Mouse (Mus musculus): Measurements from ENCODE around the gene Snx18.

The Snx18 gene

DNA sequence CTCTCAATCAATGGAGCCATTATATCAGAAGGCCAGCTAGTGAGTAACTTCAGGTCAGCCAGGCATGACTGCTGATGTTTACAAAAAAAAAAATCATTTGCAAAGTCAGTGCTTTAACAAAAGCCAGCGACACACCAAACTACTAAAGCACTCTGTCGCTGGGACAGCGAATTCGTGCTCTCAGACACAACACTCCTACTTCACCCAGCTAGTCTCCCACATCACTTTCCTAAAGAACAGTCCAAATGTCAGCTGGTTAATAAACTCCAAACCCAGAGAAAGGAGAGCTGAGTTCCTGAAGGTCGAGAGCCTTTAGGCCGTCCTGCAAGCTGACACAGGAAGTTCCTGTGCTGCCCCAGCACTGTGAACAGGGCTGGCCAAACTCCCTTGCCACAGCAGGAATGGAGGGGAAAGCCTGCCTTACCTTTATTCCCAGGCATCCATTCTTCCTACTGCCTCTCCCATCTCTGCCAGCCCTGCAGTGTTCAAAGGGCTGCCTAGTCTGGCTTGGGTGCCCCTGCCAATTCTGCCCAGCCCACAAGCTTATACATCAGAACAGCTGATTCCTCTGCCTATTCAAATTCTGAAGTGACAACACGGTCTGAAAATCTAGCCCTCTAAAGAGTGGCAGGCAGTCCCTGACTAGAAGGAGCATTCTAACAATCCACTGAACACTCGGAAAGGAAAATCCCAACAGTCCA is 2.2 kb downstream of the Snx18 start:
- no peak for DNase-seq (ENCODE audit: low read depth, low spot score)

DNA sequence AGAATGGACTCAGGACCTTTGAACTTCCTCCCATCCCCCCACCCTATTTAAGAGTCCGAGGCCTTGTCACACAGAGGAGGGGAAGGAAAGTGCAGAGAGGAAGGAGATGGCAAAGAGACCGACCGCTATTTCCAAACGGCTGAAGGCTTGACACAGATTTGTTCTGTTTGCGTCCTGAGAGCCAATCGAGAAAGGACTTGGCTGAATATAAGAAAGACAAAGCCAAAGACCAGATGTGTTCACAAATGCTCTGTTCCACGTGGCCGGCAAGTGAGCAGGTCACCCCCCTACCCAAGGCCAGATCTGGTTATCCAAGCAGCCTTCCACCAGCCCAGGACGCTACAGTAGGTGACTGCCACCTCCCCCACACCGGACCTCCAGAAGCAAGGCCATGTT is 2.8 kb downstream of the Snx18 start:
- no peak for DNase-seq (ENCODE audit: low read depth, low spot score)

DNA sequence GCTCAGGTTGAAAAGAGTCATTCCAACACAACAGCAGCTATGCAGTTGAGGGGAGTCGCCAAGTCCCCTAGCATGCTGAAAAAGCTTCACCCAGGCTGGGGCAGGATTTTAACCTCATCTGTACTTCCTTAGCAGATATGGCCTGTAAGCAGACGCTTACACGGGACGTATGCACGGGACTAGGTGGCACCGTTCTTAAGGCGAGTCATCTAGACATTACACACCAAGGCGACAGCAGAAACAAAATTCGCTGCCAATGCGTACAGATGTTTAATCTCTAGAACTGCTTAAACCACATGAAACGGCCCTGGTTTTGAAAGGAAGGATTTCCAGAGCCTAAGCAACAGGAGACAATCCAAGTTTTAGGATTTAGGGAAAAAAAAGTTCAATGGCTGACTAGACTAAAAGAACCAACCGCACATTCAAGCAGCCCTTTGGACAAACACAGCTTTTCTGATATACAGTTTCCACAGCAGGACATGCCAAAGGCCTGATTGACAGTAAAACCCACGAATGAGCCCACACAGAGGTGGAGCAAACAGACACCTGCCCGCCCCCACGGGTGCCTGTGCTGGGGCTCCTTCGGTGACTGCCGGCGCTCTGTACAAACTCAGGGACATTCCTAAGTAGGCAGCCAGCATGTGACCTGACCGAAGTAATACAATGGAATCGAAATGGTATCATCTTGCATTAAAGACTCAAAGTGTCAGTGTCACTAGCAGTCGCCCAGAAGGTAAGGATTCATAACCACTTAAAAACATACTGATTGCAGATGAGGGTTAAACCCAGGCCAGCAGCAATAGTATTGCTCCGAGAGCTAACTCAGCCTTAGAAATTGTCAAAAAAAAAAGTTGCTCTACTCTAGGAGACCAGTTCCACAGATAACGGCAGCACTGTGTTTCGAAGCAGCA is 3.5 kb downstream of the Snx18 start:
- peak; percentile 84 for DNase-seq (ENCODE audit: low read depth, low spot score)

DNA sequence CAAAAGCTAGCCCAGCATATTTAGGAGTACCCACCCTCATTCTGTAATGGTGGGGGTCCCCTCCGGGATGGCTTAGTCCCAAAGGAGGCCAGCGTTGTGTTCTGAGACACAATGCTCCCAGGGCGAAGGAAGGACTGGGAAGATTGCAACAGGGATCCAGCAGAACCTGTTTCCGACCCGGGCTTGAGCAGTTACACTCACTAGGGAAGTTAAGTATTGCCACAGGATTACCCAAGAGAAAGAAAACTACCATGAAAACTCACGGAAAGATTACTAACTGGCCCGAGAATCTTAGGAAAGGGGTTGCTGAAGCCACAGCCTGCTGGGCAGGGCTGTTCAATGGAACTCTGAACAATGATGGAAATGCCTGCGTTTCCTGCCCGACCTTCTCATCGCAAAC is 4.5 kb downstream of the Snx18 start:
- DNase-seq (ENCODE audit: low read depth, low spot score): no peak

DNA sequence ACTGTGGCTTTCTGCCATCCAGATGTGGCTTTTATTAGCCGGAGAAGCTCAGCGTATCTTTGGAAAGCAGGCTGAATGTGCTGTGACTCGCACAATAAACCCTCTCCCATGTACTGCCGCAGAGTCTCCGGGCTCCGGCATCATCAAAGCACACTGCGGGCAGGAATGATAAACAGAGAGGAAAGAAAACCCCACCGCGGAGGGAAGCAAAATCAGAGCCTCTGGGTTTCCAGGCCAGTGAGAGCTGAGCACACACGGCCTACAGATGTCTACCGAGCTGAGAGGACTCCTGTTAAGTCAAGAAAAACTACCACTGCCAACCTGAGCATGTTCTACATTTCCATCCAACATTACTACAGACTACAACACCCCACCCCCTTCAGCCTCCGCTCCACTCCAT is 5.0 kb downstream of the Snx18 start:
- DNase-seq (ENCODE audit: low read depth, low spot score): no peak

DNA sequence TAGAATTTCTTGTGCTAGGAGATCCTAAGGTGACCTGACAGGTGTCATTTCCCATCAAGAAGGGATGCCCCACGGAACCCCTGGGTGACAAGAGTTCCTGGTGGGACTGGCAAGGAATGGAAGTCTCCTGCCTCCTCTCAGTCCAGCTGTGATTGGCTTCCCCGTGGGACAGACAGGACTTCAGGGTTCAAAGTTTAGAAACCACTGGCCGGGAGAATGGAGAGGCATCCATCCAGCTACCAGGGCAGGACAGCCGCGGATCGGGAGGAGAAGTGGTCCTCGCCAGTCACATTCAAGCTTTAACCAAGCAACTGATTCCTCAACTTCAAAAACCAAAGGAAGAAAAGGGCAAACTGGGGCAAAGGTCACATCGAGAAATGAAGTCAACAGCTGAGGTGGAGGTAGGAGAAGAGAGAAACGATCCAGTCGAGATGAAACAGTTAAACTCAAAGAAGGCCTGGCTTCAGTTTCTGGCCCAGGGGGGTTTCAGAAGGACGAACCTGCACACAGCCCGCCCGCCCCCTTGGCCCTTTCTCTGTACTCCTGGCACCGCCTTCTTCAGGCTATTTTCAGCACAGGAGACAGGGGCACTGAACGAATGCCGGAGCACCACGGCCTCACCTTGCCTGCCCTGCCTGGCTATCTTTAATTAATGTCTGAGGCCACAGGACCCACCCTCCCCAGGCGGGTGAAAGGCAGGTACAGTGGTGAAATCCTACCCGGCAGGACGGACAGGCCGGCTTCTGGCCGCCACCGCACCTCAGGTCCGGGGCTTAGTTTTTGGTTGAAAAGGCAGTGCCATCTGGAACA is 6.0 kb downstream of the Snx18 start:
- no peak for DNase-seq (ENCODE audit: low read depth, low spot score)

DNA sequence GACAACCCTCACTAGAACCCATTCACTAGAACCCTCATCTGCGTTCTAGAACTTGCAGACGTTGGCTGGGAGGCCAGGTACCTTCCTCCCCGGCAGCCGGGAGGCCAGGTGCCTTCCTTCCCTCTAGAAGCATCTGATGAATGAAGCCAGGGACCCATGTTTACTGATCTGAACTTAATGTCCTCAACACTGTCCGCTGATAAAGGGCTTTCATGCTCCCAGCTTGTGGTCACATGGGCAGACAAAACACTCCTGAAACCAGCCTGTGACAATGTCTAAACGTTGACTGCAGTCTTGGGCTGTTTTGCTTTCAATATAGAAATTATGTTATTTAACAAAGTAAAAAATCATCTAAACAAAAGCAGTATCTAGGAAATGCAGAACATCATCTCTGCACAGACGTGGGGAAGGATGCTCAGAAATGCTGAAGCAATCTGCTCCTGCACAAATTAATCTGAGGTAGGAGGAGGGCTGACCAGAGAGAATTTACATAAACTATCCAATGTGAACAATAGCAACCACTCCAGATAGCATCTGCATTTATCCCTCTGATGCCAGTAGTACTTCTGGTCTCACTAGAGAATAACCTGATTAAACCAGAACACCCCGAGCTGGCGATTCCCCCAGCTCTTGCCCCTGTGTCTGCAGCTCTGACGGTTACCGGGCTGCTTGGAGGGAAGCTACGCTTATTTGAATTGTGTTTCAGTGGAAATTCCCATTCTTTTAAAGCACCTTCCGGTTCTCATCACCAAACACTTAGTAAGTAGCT is 7.4 kb downstream of the Snx18 start:
- no peak for DNase-seq (ENCODE audit: low read depth, low spot score)

DNA sequence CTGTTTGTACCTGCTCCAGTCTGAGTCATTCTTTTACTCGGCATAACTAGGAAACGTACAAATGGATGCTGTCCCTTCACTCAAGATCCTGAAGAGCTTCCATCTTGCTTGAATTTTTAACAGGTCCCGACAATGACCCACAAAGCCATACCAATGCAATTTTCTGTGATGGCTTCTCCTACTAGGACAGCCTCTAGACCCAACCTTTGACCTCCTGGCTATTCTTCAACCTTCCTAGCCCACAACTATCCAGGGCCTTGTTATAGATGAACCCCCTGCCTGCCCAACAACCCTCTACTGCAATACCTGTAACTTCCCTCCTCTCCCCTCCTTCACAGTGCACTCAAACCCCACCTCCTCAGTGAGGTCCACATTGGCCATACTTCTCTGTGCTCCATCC is 8.9 kb downstream of the Snx18 start:
- DNase-seq (ENCODE audit: low read depth, low spot score): no peak

DNA sequence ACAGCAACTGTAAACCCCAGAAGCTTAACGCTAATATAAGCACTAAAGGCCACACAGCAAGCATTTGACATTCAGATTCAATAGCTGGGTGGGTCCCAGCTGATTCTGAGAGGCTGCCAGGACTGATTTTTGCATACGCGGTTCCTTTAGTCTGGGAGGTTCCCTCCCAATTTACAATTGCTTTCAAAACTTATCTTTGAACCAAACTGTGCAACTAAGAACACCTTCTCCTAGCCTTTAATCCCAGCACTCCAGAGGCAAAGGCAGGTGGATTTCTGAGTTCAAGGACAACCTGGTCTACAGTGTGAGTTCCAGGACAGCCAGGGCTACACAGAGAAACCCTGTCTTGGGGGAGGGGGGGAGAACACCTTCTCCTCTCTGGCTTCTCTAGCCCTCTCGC is 10.5 kb downstream of the Snx18 start:
- peak; percentile 78 for DNase-seq (ENCODE audit: low read depth, low spot score)

DNA sequence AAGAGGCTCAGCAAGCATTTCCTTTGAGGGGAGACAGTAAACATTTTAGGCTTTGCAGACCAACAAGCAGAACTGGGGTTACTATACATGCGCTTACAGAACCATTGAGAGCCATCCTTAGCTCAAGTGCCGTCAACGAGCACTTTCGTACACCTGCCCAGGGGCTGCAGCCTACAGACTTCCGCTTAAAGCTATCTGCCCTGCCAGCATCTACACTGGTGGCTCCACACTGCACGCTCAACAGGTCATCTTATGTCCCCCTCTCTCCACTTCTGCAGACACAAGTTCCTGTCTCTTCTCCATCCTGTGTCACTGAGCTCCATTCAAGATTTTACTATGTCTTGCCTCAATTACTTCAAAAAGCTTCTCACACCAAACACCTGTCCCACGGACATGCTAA is 11.0 kb downstream of the Snx18 start:
- no peak for DNase-seq (ENCODE audit: low read depth, low spot score)

DNA sequence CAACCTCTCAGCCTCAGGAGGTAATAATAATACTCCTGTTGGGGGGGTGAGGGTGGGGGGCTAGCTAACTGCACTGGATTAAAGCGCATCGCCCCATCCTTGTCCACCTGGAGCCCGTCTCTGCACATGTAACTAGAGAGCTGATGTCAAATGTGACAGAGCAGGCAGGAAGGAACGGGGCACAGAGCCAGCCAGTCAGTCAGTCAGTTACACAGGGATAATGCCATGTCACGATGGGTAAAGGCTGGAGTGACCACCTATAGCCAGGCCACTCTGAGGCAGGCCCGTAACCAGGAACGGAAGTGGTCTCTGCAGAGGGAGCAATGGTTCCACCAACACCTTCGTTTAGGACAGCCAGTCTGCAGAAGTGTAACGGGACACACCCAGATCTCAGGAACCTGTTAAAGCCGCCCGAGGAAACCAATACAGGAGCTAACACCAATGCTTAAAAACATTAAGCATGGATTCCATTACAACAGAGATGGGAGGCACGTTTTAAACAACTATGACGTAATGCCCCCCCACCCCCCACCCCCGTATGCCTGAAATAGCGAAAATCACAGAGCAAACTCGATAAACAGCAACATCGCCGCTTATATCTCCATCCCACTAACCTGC is 11.5 kb downstream of the Snx18 start:
- peak; percentile 80 for DNase-seq (ENCODE audit: low read depth, low spot score)

DNA sequence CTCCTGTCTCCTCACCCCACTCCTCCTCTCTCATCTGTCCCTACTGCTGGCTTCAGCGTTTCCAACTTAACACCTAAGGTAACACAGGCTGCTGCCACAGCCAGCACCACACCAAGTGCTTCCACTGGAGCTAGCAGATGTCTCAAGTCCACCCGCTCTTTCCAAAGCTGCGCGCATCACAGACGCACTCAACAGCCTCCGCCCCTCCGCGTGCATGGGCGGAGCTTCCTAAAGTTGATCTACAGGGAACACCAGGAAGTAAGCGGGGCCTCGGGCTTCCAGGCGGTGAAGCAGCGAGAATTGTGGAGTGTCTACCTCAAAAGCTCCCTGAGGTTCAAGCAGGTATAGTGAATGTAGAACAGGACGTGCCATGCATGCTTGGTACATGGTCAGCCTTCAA is 12.2 kb downstream of the Snx18 start:
- DNase-seq (ENCODE audit: low read depth, low spot score): peak; percentile 96

DNA sequence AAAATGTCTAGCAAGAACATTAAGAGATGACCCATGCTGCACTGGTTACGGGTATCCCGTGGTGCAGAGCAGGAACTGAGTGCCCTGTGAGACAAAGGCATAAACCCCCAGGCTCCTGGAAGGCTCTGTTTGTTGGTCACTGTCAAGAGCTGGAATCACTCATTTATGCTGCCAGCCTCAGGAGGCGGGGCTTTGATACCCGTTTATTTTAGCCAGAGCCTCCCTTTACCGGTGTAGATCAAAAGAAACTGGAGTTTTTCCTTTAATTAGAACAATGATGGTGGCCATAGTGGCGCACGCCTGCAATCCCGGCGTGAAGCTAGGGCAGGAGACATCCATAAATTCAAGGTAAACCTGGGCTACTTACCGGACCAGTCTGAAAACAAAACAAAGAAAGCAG is 12.7 kb downstream of the Snx18 start:
- peak; percentile 47 for DNase-seq (ENCODE audit: low read depth, low spot score)

DNA sequence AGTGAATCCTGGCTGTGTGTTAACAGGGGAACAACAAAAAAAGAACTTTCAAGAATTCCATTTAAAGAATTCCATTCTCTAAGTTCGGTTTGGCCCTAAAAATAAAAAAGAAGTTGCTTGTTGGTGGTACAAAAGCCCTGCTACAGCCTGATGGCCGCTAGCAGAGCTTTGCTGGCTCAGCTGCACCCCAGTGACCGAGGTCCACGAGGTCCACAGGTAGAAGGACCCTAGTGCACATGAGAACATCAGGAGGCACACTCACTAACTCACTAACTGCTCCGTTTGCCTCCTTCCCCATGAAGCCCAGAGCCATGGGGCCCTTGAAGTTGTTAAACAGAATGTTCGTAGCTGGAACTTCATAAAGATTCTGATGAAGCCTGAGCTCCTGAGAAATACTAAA is 14.0 kb downstream of the Snx18 start:
- no peak for DNase-seq (ENCODE audit: low read depth, low spot score)

DNA sequence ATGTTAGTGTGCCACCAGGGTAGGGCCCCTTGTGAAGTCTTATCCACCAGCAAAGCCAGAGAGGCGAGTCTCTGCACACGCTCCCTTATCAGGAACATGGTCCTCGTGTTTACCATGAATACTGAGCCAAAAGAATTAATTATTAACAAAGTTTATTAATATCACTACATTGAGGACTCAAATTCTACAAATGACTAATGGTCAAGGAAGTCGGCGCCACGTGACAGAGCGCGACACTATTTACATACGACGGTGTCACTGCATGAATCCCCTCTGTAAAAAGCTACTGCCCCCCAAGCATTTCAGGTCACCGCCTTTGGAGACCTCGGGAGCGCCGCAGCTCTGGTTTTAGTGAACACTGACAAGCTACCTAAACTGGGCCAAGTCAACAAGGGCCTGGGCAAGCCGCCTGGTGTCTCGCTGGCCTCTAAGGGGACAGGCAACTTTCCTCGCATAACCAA is 15.5 kb downstream of the Snx18 start:
- DNase-seq (ENCODE audit: low read depth, low spot score): no peak

DNA sequence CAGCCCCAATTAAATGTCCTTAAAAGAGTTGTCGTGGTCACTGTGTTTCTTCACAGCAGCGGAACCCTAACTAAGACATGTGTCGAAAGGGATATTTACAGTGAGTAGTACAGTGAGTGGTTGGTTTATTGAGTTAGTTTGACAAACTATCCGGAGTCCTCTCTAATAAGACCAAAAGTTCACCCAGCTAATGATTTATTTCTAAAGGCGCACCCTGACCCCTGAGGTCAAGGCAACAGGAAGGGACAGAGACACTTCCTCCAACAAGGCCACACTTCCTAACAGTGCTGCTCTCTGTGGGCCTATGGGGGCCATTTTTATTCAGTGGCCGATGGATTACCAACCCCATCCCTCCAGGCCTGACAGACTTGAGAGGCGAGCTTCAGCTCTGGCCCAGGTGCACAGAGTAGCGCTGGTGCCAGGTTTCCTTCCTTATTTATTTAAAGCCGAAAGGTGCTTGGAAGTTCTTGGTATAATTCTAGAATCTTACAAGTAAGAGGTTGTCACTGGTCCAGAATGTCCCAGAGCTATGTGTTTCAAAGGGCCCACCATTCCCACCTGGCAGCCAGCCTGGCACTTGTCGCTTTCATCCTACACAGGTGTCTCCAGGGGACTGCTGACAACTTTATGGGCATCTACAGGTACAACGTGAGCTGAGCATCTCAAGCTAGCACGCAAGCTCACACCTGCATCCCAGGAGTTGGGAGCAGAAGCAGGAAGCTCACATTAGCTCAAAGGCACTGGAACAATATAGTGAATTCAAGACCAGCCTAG is 16.3 kb downstream of the Snx18 start:
- DNase-seq (ENCODE audit: low read depth, low spot score): no peak

DNA sequence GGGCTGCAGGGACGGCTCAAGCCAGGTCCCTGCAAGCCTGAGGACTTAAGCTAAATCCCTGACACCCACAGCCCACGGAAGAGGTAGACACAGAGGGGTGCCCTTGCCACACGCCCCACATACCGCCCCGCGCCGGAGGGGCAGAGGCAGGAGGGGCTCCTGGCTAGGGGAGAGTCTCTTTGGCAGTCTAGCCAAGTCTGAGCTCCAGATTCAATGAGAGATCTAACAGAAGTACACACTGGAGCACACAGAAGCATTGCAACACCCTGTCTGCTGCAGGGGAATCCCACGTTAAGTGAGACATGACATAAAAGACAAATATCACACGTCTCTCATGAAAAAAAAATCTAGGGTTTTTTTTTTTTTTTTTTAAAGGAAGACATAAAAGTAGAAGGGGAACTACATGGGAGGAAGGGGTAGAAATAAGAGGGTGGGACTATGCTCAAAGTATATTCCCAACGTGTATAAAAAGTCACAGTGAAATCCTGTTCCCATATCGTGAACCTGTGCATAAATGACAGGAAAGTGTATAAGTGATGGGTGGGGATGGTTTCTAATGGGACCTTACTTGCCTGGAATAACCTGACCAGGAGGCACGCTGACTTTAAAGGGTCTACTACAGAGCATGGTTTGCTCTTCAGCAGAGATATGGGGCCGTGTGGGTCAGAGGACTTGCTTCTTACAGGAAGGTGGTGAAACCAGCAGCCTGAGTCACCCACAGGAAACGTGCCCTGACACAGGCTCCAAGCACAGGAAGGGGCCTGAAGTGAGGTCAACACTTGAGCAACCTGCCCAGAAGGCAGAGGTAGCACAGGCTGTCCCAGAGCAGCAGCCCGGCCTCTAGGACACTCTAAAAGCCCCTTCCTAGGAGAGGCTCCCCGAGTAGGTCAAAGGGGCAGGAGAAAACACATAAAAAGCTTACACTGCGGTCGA is 17.6 kb downstream of the Snx18 start:
- no peak for DNase-seq (ENCODE audit: low read depth, low spot score)

DNA sequence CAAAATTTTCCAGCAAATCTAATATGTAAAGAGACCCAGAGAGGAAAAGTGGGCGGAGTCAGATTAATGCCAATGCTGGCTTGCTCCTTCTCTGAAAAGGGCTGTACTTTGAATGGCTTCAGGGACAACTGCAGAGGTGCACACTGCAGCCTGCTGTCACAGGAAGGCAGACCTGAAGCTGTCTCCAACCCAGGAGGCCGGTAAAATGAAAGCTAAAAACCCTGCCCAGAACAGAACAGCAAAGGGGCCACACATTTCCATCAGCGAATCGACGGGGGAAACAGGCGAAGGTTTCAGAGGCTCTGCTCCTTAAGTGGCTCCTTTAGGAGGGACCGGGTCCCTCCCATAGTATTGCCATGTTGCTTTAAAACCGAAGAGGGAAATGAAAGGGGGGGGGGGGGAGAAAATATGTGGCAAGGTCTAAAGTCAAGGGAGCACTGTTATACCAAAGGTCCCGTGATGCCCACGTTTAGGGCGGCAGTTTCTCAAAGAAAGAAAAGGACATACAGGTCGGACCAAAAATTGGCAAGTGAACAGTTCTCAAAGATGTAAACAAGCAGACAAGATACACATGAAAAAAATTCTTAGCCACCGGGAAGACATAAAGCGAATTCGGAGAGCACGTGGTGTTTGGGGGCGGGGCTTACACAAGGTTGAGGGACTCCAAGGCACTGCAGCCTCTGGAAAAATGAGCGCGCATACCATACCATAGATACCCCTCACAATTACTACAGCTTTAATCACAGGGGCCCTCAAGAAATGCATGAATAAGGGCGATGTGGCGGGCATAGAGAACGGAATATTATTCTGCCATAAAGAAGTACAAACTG is 18.4 kb downstream of the Snx18 start:
- DNase-seq (ENCODE audit: low read depth, low spot score): peak; percentile 54

Data from ZHBTc4 (cell line).